Mouse (Mus musculus) left cerebral cortex, adult 8-10 months (tissue): ENCODE measurements around the gene Mkrn3. TPM values are rescaled to one million over a fixed set of nuclear protein-coding genes. Genes with fewer than 3 reads are reported as not detected.

Experiments
- DNase-seq, 2 experiments: peaks; one replicate each; pipeline ENCODE4 v3.0.0; 2022; ENCODE audit warnings: low spot score in 2 of 2
- total RNA-seq, 4 experiments: library from RNA; stranded (reverse); gene quantifications; 2 replicates each; pipeline ENCODE4 v1.2.4; 2022

The Mkrn3 gene
- total RNA-seq, result under 1 TPM; 0.36 to 0.98 (median 0.55) TPM

GRCm38 (mm10) chr7:62419493-62420360 is at the start of gene Mkrn3:
Mkrn3 (minus strand) TSS chr7:62420139.
- peak in 1 of 2 experiments; percentile 13 for DNase-seq

- no peak for DNase-seq
Measured at GRCm38 (mm10) chr7:62463878-62464755, 44.2 kb upstream of the Mkrn3 start, which contains the start of gene Peg12. Peg12 (minus strand) TSS chr7:62464510.

- DNase-seq, result no peak
Measured at GRCm38 (mm10) chr7:62463007-62463877, 43.3 kb upstream of the Mkrn3 start.

- no peak for DNase-seq
Measured at GRCm38 (mm10) chr7:62462229-62463006, 42.5 kb upstream of the Mkrn3 start.

- no peak for DNase-seq
Measured at GRCm38 (mm10) chr7:62452353-62452752, 32.4 kb upstream of the Mkrn3 start.

GRCm38 (mm10) chr7:62445431-62446165 is 25.7 kb upstream of the Mkrn3 start:
- DNase-seq, result no peak

- DNase-seq, result no peak
Measured at GRCm38 (mm10) chr7:62436394-62436793, 16.5 kb upstream of the Mkrn3 start.

GRCm38 (mm10) chr7:62433243-62433642 is 13.3 kb upstream of the Mkrn3 start:
- DNase-seq, result no peak

- no peak for DNase-seq
Measured at GRCm38 (mm10) chr7:62428337-62428736, 8.4 kb upstream of the Mkrn3 start.

- no peak for DNase-seq
Measured at GRCm38 (mm10) chr7:62423210-62423609, 3.3 kb upstream of the Mkrn3 start.

- DNase-seq, result no peak
Measured at GRCm38 (mm10) chr7:62420566-62420965, 627 bp upstream of the Mkrn3 start.

GRCm38 (mm10) chr7:62419105-62419492 is 840 bp downstream of the Mkrn3 start:
- DNase-seq, result no peak

- no peak for DNase-seq
Measured at GRCm38 (mm10) chr7:62418346-62418745, 1.6 kb downstream of the Mkrn3 start.

GRCm38 (mm10) chr7:62416173-62416572 is 3.8 kb downstream of the Mkrn3 start:
- DNase-seq, result no peak

GRCm38 (mm10) chr7:62415222-62415621 is 4.7 kb downstream of the Mkrn3 start:
- DNase-seq, result no peak

GRCm38 (mm10) chr7:62407803-62408202 is 12.1 kb downstream of the Mkrn3 start:
- no peak for DNase-seq

- no peak for DNase-seq
Measured at GRCm38 (mm10) chr7:62406573-62407050, 13.3 kb downstream of the Mkrn3 start.

GRCm38 (mm10) chr7:62392202-62392601 is 27.7 kb downstream of the Mkrn3 start:
- no peak for DNase-seq

- DNase-seq, result no peak
Measured at GRCm38 (mm10) chr7:62388291-62388690, 31.6 kb downstream of the Mkrn3 start.
